Mouse (Mus musculus): ENCODE measurements around the gene Gnaq. TPM values are rescaled to one million over a fixed set of nuclear protein-coding genes. Genes with fewer than 3 reads are reported as not detected.

Gnaq gene
- polyA plus RNA-seq, 1 experiment from 2014 or later = 18.1 TPM

GRCm38 (mm10) chr19:16149094-16149493, 16.5 kb downstream of the Gnaq start:
- WGBS = 87% methylated on average over 1 of the region's 1 CpGs
- Histone ChIP-seq H3K4me2 (replicated peaks; ENCODE audit: low read depth) (no peak overlapping the region), H3K27ac (replicated peaks) (no peak overlapping the region), H3K4me3 (ENCODE audit: low read depth, low read length) (no peak overlapping the region), H3K9ac (ENCODE audit: low read length) (no peak overlapping the region), H3K4me1 (replicated peaks; ENCODE audit: control insufficient read depth, insufficient read depth) (no peaks in the 10 kb centered on the region), H3K9me3 (ENCODE audit: control insufficient read depth, low read length) (no peaks in the 10 kb centered on the region), H3K36me3 (ENCODE audit: control insufficient read depth, insufficient read depth, low read length) (no peaks in the 10 kb centered on the region), H3K27me3 (ENCODE audit: control insufficient read depth, insufficient read depth, low read length) (no peaks in the 10 kb centered on the region)
- DNase-seq (ENCODE audit: low spot score) = no peak
- ATAC-seq (ENCODE audit: low FRiP score, low TSS enrichment) = no peak
- TF ChIP-seq CTCF (IDR thresholded peaks at IDR 0.05; ENCODE audit: low read depth) (no peak), EP300 (optimal IDR thresholded peaks at IDR 0.05) (no peak)

GRCm38 (mm10) chr19:16150328-16150727, 17.7 kb downstream of the Gnaq start:
- ATAC-seq (ENCODE audit: low FRiP score, low TSS enrichment) (no peak), DNase-seq (ENCODE audit: low spot score) (no peak)
- no peak overlapping the region for H3K9ac ChIP-seq (ENCODE audit: low read length)
- no peak for TF ChIP-seq EP300 (optimal IDR thresholded peaks at IDR 0.05)
- no peak for TF ChIP-seq CTCF (IDR thresholded peaks at IDR 0.05; ENCODE audit: low read depth)
- WGBS = 53% methylated on average over 7 of the region's 7 CpGs
- H3K4me1 ChIP-seq (replicated peaks; ENCODE audit: control insufficient read depth, insufficient read depth) = no peaks in the 10 kb centered on the region
- H3K27me3 ChIP-seq (ENCODE audit: control insufficient read depth, insufficient read depth, low read length) = no peaks in the 10 kb centered on the region
- H3K27ac ChIP-seq (replicated peaks) = no peak overlapping the region
- H3K9me3 ChIP-seq (ENCODE audit: control insufficient read depth, low read length) = no peaks in the 10 kb centered on the region
- no peak overlapping the region for H3K4me3 ChIP-seq (ENCODE audit: low read depth, low read length)
- no peaks in the 10 kb centered on the region for H3K36me3 ChIP-seq (ENCODE audit: control insufficient read depth, insufficient read depth, low read length)
- no peak overlapping the region for H3K4me2 ChIP-seq (replicated peaks; ENCODE audit: low read depth)

- no peaks in the 10 kb centered on the region for H3K36me3 ChIP-seq (ENCODE audit: control insufficient read depth, insufficient read depth, low read length)
- no peaks in the 10 kb centered on the region for H3K27me3 ChIP-seq (ENCODE audit: control insufficient read depth, insufficient read depth, low read length)
- TF ChIP-seq CTCF (IDR thresholded peaks at IDR 0.05; ENCODE audit: low read depth) (no peak), EP300 (optimal IDR thresholded peaks at IDR 0.05) (no peak)
- H3K9me3 ChIP-seq (ENCODE audit: control insufficient read depth, low read length) = no peaks in the 10 kb centered on the region
- H3K9ac ChIP-seq (ENCODE audit: low read length) = no peak overlapping the region
- DNase-seq (ENCODE audit: low spot score) = no peak
- H3K4me1 ChIP-seq (replicated peaks; ENCODE audit: control insufficient read depth, insufficient read depth) = no peaks in the 10 kb centered on the region
- no peak overlapping the region for H3K4me3 ChIP-seq (ENCODE audit: low read depth, low read length)
- 83% methylated on average over 3 of the region's 3 CpGs for WGBS
- H3K4me2 ChIP-seq (replicated peaks; ENCODE audit: low read depth) = no peak overlapping the region
- no peak for ATAC-seq (ENCODE audit: low FRiP score, low TSS enrichment)
- no peak overlapping the region for H3K27ac ChIP-seq (replicated peaks)
These were observed 21.2 kb downstream of the Gnaq start for GRCm38 (mm10) chr19:16153851-16154250.

- TF ChIP-seq EP300 (optimal IDR thresholded peaks at IDR 0.05) (no peak), CTCF (IDR thresholded peaks at IDR 0.05; ENCODE audit: low read depth) (no peak)
- H3K36me3 ChIP-seq (ENCODE audit: control insufficient read depth, insufficient read depth, low read length) = no peaks in the 10 kb centered on the region
- no peak for ATAC-seq (ENCODE audit: low FRiP score, low TSS enrichment)
- no peaks in the 10 kb centered on the region for H3K9me3 ChIP-seq (ENCODE audit: control insufficient read depth, low read length)
- no peak overlapping the region for H3K4me3 ChIP-seq (ENCODE audit: low read depth, low read length)
- no peak overlapping the region for H3K27ac ChIP-seq (replicated peaks)
- DNase-seq (ENCODE audit: low spot score) = no peak
- no peak overlapping the region for H3K9ac ChIP-seq (ENCODE audit: low read length)
- H3K4me1 ChIP-seq (replicated peaks; ENCODE audit: control insufficient read depth, insufficient read depth) = no peaks in the 10 kb centered on the region
- H3K27me3 ChIP-seq (ENCODE audit: control insufficient read depth, insufficient read depth, low read length) = no peaks in the 10 kb centered on the region
- H3K4me2 ChIP-seq (replicated peaks; ENCODE audit: low read depth) = no peak overlapping the region
These were observed 21.8 kb downstream of the Gnaq start for GRCm38 (mm10) chr19:16154480-16154879.

- Histone ChIP-seq H3K4me1 (replicated peaks; ENCODE audit: control insufficient read depth, insufficient read depth) (no peaks in the 10 kb centered on the region), H3K27ac (replicated peaks) (no peak overlapping the region), H3K9me3 (ENCODE audit: control insufficient read depth, low read length) (no peaks in the 10 kb centered on the region), H3K36me3 (ENCODE audit: control insufficient read depth, insufficient read depth, low read length) (no peaks in the 10 kb centered on the region), H3K4me3 (ENCODE audit: low read depth, low read length) (no peak overlapping the region), H3K27me3 (ENCODE audit: control insufficient read depth, insufficient read depth, low read length) (no peaks in the 10 kb centered on the region), H3K4me2 (replicated peaks; ENCODE audit: low read depth) (no peak overlapping the region), H3K9ac (ENCODE audit: low read length) (no peak overlapping the region)
- 88% methylated on average over 7 of the region's 7 CpGs for WGBS
- DNase-seq (ENCODE audit: low spot score) = no peak
- no peak for ATAC-seq (ENCODE audit: low FRiP score, low TSS enrichment)
- TF ChIP-seq EP300 (optimal IDR thresholded peaks at IDR 0.05) (no peak), CTCF (IDR thresholded peaks at IDR 0.05; ENCODE audit: low read depth) (no peak)
These were observed 24.5 kb downstream of the Gnaq start for GRCm38 (mm10) chr19:16157120-16157519.

- WGBS = 41% methylated on average over 2 of the region's 2 CpGs
- H3K27ac ChIP-seq (replicated peaks) = 0 out of 2 replicates have a peak overlapping the region, but pooled peaks have one; percentile 19
- H3K9ac ChIP-seq (ENCODE audit: low read length) = no peak overlapping the region
- no peaks in the 10 kb centered on the region for H3K4me1 ChIP-seq (replicated peaks; ENCODE audit: control insufficient read depth, insufficient read depth)
- no peak for DNase-seq (ENCODE audit: low spot score)
- no peaks in the 10 kb centered on the region for H3K27me3 ChIP-seq (ENCODE audit: control insufficient read depth, insufficient read depth, low read length)
- ATAC-seq (ENCODE audit: low FRiP score, low TSS enrichment) = peak; percentile 40; the same call in 1 of the 2 replicates
- H3K9me3 ChIP-seq (ENCODE audit: control insufficient read depth, low read length) = no peaks in the 10 kb centered on the region
- H3K4me2 ChIP-seq (replicated peaks; ENCODE audit: low read depth) = no peak overlapping the region
- no peak overlapping the region for H3K4me3 ChIP-seq (ENCODE audit: low read depth, low read length)
- H3K36me3 ChIP-seq (ENCODE audit: control insufficient read depth, insufficient read depth, low read length) = no peaks in the 10 kb centered on the region
- TF ChIP-seq CTCF (IDR thresholded peaks at IDR 0.05; ENCODE audit: low read depth) (no peak), EP300 (optimal IDR thresholded peaks at IDR 0.05) (no peak)
These were observed 28.1 kb downstream of the Gnaq start for GRCm38 (mm10) chr19:16160759-16161158.
